Mouse (Mus musculus): ENCODE measurements around the gene Esrrg. TPM values are rescaled to one million over a fixed set of nuclear protein-coding genes. Genes with fewer than 3 reads are reported as not detected.

Gene Esrrg
- polyA plus RNA-seq, 1 experiment from 2014 or later = 28.9 TPM

- no peaks in the 10 kb centered on the region for H3K9me3 ChIP-seq
- ATAC-seq (ENCODE audit: low read depth) = no peak
- H3K4me3 ChIP-seq = no peak overlapping the region
- H3K36me3 ChIP-seq = no peaks in the 10 kb centered on the region
- peaks cover 22% of the 10 kb centered on the region for H3K4me1 ChIP-seq (replicated peaks)
- no peak overlapping the region for H3K4me2 ChIP-seq
- no peak overlapping the region for H3K27ac ChIP-seq (replicated peaks)
- WGBS = 66% methylated on average over 4 of the region's 4 CpGs
- H3K9ac ChIP-seq = no peak overlapping the region
- no peaks in the 10 kb centered on the region for H3K27me3 ChIP-seq
These were observed 154.8 kb downstream of the Esrrg start for GRCm38 (mm10) chr1:187763451-187763755.

DNA sequence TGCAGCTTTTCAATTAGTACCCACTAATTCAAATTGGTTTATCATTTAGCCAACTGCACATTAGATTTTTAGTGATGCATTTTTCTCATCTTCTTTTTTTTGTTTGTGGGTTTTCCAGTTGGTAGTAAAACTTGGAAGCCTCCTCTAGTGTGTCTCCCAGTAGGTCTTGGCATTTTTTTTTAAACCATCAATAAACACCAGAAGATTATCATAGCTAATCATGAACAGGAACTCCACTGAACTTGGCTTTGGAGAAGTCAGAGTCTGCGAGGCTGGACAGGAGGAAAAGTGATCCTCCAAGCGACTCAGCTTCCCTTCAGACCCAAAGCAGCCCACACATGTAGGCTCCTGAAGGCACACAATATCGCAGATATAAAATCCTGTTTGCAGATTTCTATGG, 155.2 kb downstream of the Esrrg start:
- ATAC-seq (ENCODE audit: low read depth) = no peak
- Histone ChIP-seq H3K27ac (replicated peaks) (no peak overlapping the region), H3K4me1 (replicated peaks) (peaks cover 22% of the 10 kb centered on the region), H3K36me3 (no peaks in the 10 kb centered on the region), H3K4me2 (no peak overlapping the region), H3K27me3 (no peaks in the 10 kb centered on the region), H3K9ac (no peak overlapping the region), H3K9me3 (no peaks in the 10 kb centered on the region), H3K4me3 (no peak overlapping the region)
- WGBS = 73% methylated on average over 3 of the region's 3 CpGs

DNA sequence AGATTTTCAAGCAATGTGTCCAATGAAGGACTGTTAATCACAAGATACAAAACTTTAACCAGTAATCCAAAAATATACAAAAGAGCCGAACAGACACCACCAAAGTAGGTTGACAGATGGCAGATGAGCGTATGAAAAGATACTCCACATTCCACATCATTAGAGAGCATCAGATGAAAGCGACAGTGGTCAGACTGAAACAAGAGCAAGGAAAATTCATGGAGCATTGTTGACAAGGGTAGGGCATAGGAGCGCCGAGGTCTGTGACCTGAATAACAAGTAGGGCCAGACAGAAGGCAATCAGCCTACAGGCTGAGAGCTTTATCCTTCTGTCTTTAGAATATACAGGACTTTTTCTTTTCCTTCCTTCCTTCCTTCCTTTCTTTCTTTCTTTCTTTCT, 157.0 kb downstream of the Esrrg start:
- no peaks in the 10 kb centered on the region for H3K9me3 ChIP-seq
- no peak overlapping the region for H3K27ac ChIP-seq (replicated peaks)
- no peak for ATAC-seq (ENCODE audit: low read depth)
- no peaks in the 10 kb centered on the region for H3K27me3 ChIP-seq
- H3K36me3 ChIP-seq = no peaks in the 10 kb centered on the region
- H3K9ac ChIP-seq = no peak overlapping the region
- H3K4me1 ChIP-seq (replicated peaks) = peaks cover 22% of the 10 kb centered on the region
- no peak overlapping the region for H3K4me3 ChIP-seq
- WGBS = 34% methylated on average over 5 of the region's 5 CpGs
- no peak overlapping the region for H3K4me2 ChIP-seq

- ATAC-seq (ENCODE audit: low read depth) = no peak
- WGBS = 79% methylated on average over 2 of the region's 2 CpGs
- Histone ChIP-seq H3K4me1 (replicated peaks) (peaks cover 21% of the 10 kb centered on the region), H3K36me3 (no peaks in the 10 kb centered on the region), H3K9ac (no peak overlapping the region), H3K4me2 (no peak overlapping the region), H3K4me3 (no peak overlapping the region), H3K9me3 (no peaks in the 10 kb centered on the region), H3K27me3 (no peaks in the 10 kb centered on the region), H3K27ac (replicated peaks) (no peak overlapping the region)
These were observed 158.8 kb downstream of the Esrrg start for GRCm38 (mm10) chr1:187767355-187767754.

DNA sequence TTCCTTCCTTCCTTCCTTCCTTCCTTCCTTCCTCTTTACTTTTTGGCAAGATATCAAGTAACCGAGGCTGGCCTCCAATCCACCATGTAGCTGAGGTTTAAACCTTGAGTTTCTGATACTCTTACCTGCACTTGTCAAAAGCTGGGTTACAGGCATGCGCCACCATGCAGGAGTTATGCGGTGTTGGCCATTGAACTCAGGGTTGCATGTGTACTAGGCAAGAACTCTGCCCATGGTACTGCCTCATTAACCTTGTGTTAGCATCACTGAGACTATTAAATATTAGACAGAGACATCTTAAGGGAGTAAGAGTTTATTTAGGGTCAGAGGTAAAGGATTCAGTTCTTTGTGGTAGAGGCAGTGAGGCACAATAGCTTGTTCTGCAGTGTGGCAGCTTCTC, 161.6 kb downstream of the Esrrg start:
- no peak overlapping the region for H3K4me2 ChIP-seq
- 95% methylated on average over 3 of the region's 3 CpGs for WGBS
- 0 out of 2 replicates have a peak, but pooled peaks cover under 1% of the 10 kb centered on the region for H3K4me1 ChIP-seq (replicated peaks)
- no peaks in the 10 kb centered on the region for H3K36me3 ChIP-seq
- ATAC-seq (ENCODE audit: low read depth) = no peak
- H3K9ac ChIP-seq = no peak overlapping the region
- no peak overlapping the region for H3K27ac ChIP-seq (replicated peaks)
- H3K9me3 ChIP-seq = no peaks in the 10 kb centered on the region
- H3K4me3 ChIP-seq = no peak overlapping the region
- H3K27me3 ChIP-seq = no peaks in the 10 kb centered on the region

DNA sequence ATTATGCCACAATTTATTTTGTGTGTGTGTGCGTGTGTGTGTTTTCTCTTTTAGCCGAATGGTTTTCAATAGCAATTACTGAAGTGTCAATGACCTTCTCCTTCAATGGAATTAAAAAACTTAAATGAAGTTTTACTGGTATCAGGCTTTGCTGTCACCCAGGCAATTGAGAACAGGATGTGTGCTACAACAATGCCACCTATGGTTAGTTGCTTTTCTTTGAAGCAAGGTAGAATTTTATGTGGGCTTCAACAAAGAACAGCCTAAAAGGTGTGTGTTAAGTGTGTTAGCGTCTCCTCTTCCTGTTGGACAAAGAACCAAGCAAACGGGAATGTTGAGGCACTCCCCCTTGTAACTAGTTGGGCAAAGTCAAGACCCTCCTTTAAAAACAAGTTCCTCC, 162.5 kb downstream of the Esrrg start:
- no peak overlapping the region for H3K4me3 ChIP-seq
- H3K9me3 ChIP-seq = no peaks in the 10 kb centered on the region
- H3K4me2 ChIP-seq = no peak overlapping the region
- no peaks in the 10 kb centered on the region for H3K4me1 ChIP-seq (replicated peaks)
- no peak overlapping the region for H3K9ac ChIP-seq
- H3K27ac ChIP-seq (replicated peaks) = no peak overlapping the region
- no peak for ATAC-seq (ENCODE audit: low read depth)
- 64% methylated on average over 4 of the region's 4 CpGs for WGBS
- H3K27me3 ChIP-seq = no peaks in the 10 kb centered on the region
- H3K36me3 ChIP-seq = no peaks in the 10 kb centered on the region

GRCm38 (mm10) chr1:187779589-187780178, 171.1 kb downstream of the Esrrg start:
- WGBS = 28% methylated on average over 10 of the region's 10 CpGs
- Histone ChIP-seq H3K4me3 (no peak overlapping the region), H3K4me2 (no peak overlapping the region), H3K27me3 (no peaks in the 10 kb centered on the region), H3K4me1 (replicated peaks) (peaks cover 13% of the 10 kb centered on the region), H3K9ac (no peak overlapping the region; the same call in 1 of the 2 replicates), H3K9me3 (no peaks in the 10 kb centered on the region), H3K36me3 (no peaks in the 10 kb centered on the region), H3K27ac (replicated peaks) (peak overlapping the region; percentile 38; the same call in 1 of the 2 replicates)
- peak; percentile 53; the same call in 1 of the 2 replicates for ATAC-seq (ENCODE audit: low read depth)

DNA sequence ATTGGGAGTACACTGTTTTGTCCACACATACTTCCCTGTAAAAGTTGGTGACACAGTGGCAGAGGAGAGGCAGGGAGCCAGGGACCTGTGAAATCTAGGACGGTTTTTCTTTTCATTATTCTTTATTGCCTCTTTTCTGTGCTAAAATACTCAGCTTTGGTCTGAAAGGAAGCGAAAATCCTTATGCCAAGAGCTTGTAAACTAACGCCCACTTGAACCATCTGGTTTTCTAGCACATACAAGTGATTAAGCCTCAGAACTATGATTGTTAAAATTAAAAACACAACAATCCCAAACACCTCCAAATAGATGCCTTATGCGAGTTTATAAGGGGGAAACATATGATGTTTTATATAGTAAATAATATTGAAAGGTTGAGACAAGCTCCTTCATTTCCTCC, 176.6 kb downstream of the Esrrg start:
- ATAC-seq (ENCODE audit: low read depth) = no peak
- Histone ChIP-seq H3K36me3 (no peaks in the 10 kb centered on the region), H3K9me3 (no peaks in the 10 kb centered on the region), H3K4me3 (no peak overlapping the region), H3K4me1 (replicated peaks) (peaks cover 24% of the 10 kb centered on the region), H3K27ac (replicated peaks) (no peak overlapping the region), H3K9ac (no peak overlapping the region), H3K27me3 (no peaks in the 10 kb centered on the region), H3K4me2 (no peak overlapping the region)
- WGBS = 81% methylated on average over 4 of the region's 4 CpGs

- Histone ChIP-seq H3K4me3 (no peak overlapping the region), H3K9me3 (no peaks in the 10 kb centered on the region), H3K9ac (no peak overlapping the region; the same call in 1 of the 2 replicates), H3K36me3 (no peaks in the 10 kb centered on the region), H3K27me3 (no peaks in the 10 kb centered on the region), H3K27ac (replicated peaks) (peak overlapping the region; percentile 55), H3K4me1 (replicated peaks) (peaks cover 23% of the 10 kb centered on the region), H3K4me2 (no peak overlapping the region)
- 13% methylated on average over 7 of the region's 7 CpGs for WGBS
- ATAC-seq (ENCODE audit: low read depth) = no peak
These were observed 178.7 kb downstream of the Esrrg start for GRCm38 (mm10) chr1:187787055-187788016.

GRCm38 (mm10) chr1:187794240-187794930, 185.8 kb downstream of the Esrrg start:
- Histone ChIP-seq H3K4me2 (no peak overlapping the region), H3K9me3 (no peaks in the 10 kb centered on the region), H3K27ac (replicated peaks) (no peak overlapping the region), H3K4me1 (replicated peaks) (peaks cover 11% of the 10 kb centered on the region), H3K36me3 (no peaks in the 10 kb centered on the region), H3K27me3 (no peaks in the 10 kb centered on the region), H3K4me3 (no peak overlapping the region), H3K9ac (no peak overlapping the region)
- no peak for ATAC-seq (ENCODE audit: low read depth)
- 91% methylated on average over 5 of the region's 5 CpGs for WGBS

GRCm38 (mm10) chr1:187795551-187795950, 187.0 kb downstream of the Esrrg start:
- 58% methylated on average over 3 of the region's 3 CpGs for WGBS
- Histone ChIP-seq H3K9me3 (no peaks in the 10 kb centered on the region), H3K4me1 (replicated peaks) (peaks cover 11% of the 10 kb centered on the region), H3K9ac (no peak overlapping the region), H3K4me3 (no peak overlapping the region), H3K4me2 (no peak overlapping the region), H3K27ac (replicated peaks) (0 out of 2 replicates have a peak overlapping the region, but pooled peaks have one; percentile 13), H3K27me3 (no peaks in the 10 kb centered on the region), H3K36me3 (no peaks in the 10 kb centered on the region)
- no peak for ATAC-seq (ENCODE audit: low read depth)

- H3K9me3 ChIP-seq = no peaks in the 10 kb centered on the region
- H3K27me3 ChIP-seq = no peaks in the 10 kb centered on the region
- WGBS = 73% methylated on average over 7 of the region's 7 CpGs
- H3K4me2 ChIP-seq = no peak overlapping the region
- peaks cover 19% of the 10 kb centered on the region for H3K4me1 ChIP-seq (replicated peaks)
- H3K27ac ChIP-seq (replicated peaks) = no peak overlapping the region
- no peaks in the 10 kb centered on the region for H3K36me3 ChIP-seq
- no peak overlapping the region for H3K9ac ChIP-seq
- no peak for ATAC-seq (ENCODE audit: low read depth)
- no peak overlapping the region for H3K4me3 ChIP-seq
These were observed 190.7 kb downstream of the Esrrg start for GRCm38 (mm10) chr1:187799300-187799699.

Measured in neural tube, embryonic 13.5 days (tissue).